Mouse (Mus musculus): ENCODE measurements around the gene Kif23.

DNA sequence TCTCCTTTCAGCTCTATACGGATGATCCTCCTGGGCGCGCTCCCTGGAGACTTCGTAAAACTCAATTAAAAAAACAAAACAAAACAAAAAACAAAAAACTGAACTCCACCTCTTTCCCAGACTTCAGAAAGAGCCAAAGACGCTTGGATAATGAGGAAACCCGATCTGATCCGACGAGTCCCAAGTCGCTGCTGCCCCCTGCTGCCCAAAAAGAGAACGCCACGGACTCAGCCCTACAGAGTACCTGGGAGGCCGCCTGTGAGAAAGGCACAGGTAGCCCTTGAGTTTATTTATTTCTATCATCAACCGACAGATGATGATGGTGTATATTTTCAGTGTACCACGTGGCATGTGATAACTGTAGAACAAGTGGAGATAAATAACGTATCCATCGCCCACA, 46.8 kb downstream of the Kif23 start:
- no peak for TF ChIP-seq POLR2A (IDR thresholded peaks at IDR 0.05; ENCODE audit: borderline replicate concordance, control insufficient read depth, low read depth, low read length)
- peak; percentile 79 for TF ChIP-seq CTCF (IDR thresholded peaks at IDR 0.05; ENCODE audit: control insufficient read depth, insufficient read depth, low read length)

Measured in bone marrow, adult 2 months (tissue).